Mouse (Mus musculus): ENCODE measurements around the gene Rhoc.

Rhoc gene

GRCm38 (mm10) chr3:104816130-104816529, 28.0 kb downstream of the Rhoc start:
- DNase-seq (ENCODE audit: low read depth, low spot score): no peak

DNA sequence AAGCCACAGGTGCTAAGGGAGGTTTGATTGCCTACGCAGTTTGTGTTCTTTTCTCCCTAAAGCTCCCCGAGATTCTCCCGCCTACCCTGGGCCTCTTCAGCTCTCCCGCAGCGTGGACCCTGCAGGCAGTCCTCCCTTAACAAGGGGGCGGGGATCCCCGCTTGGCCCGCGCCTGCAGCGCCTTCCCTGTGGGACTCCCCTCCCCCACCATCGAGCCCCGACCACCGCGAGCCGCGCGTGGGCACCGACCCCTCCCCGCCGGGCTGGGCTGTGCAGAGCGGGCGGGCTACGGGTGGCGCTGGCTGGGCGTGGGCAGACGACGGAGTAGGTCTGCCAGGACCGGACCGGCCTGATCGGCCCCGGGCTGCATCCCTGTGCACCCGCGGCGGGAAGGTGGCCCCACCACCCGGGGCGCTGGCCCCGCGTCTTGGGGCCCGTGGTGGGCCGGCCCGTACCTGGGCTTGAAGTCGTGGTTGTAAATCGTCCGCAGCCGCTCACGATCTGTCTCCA, 29.4 kb downstream of the Rhoc start:
- DNase-seq (ENCODE audit: low read depth, low spot score): peak; percentile 62

GRCm38 (mm10) chr3:104817991-104818748, 30.0 kb downstream of the Rhoc start, which contains the start of gene Mov10:
TSS of gene Mov10 (minus strand) at chr3:104818563.
- peak; percentile 79 for DNase-seq (ENCODE audit: low read depth, low spot score)

DNA sequence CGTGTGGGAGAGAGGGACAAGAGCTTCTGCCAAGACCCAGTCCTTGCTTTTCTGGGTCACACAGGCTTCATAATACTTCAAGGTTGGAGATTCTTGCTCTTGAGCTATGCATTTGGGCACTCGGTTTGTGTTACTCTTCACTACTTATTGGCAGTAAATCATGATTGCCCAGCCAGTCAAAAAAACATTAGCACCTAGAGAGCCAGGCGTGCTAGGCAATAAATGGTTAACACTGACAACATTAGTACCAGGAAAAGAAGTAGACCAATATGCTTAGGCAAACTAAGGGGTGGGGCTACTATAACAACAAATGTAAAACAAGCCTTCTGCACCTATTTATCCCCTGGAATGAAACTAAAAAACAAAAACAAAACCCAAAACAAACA, 30.6 kb downstream of the Rhoc start:
- DNase-seq (ENCODE audit: low read depth, low spot score): peak; percentile 31

- DNase-seq (ENCODE audit: low read depth, low spot score): no peak
These were observed 32.3 kb downstream of the Rhoc start for GRCm38 (mm10) chr3:104820426-104820825.

DNA sequence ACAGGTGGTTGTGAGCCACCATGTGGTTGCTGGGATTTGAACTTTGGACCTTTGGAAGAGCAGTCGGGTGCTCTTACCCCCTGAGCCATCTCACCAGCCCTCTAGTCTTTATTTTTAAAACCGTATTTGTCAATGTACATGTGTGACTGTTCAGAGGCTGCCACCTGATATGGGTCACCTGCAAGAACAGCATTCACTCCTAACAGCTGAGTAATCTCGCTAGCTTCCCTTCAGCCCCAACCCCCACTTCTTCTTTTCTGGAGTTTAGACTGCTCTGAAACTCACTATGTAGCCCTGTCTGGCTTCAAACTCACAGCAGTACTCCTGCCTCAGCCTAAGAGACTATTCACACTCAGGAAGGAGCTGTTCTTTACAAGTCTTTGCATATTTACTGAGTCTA, 34.2 kb downstream of the Rhoc start:
- no peak for DNase-seq (ENCODE audit: low read depth, low spot score)

DNA sequence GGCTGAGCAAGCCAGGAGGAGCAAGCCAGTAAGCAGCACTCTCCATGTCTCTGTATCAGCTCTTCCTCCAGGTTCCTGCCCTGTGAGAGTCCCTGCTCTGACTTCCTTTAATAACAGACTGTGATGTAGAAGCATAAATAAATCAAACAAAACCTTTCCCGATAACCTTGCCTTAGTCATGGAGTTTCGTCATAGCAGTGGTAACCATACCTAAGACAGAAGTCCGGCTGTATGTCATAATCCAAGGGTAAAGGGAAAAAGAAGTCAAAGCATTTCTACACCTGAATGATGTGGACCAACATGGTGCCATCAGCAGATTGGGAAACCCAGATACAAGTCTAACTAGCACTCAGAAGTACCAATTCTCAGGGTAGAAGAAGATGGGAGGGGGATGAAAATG, 47.6 kb downstream of the Rhoc start:
- DNase-seq (ENCODE audit: low read depth, low spot score): no peak

DNA sequence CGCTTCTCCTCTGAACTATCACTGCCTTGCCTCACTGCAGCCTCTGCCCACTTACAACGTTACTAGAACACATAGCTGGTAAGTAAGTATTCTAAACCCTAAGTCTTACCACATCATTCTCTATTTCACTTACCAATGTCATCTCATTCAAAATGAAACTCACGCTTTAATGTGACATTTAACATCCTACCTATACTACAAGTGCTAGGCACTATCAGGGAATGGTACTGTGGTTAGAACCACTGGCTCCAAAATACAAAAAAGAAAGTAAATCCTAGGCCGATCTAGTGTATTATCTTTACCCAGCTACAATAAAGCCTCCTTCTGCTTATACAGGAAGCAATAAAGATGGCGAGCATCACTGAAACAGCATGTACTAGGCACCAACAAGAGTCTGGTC, 52.9 kb downstream of the Rhoc start:
- DNase-seq (ENCODE audit: low read depth, low spot score): no peak
